Mouse (Mus musculus): ENCODE measurements around the gene Arhgef28.

- TF ChIP-seq POLR2A (IDR thresholded peaks at IDR 0.05; ENCODE audit: control insufficient read depth in 1 of 2, insufficient read depth in 1 of 2, low read depth in 1 of 2, low read length in 2 of 2, poor library complexity in 1 of 2) (no peak), CTCF (IDR thresholded peaks at IDR 0.05 in 2 of 3, conservative IDR thresholded peaks at IDR 0.05 in 1 of 3; ENCODE audit: control insufficient read depth in 1 of 3, insufficient read depth in 1 of 3, low read depth in 2 of 3, low read length in 3 of 3, poor library complexity in 1 of 3, severe bottlenecking in 1 of 3) (no peak), GATA1 (IDR thresholded peaks at IDR 0.05; ENCODE audit: low read depth, low read length) (no peak)
These were observed 128.0 kb downstream of the Arhgef28 start for GRCm38 (mm10) chr13:98078251-98078650.
